Comparison of ENCODE assay signal across 10 mouse cellular contexts in the genomic region with DNA sequence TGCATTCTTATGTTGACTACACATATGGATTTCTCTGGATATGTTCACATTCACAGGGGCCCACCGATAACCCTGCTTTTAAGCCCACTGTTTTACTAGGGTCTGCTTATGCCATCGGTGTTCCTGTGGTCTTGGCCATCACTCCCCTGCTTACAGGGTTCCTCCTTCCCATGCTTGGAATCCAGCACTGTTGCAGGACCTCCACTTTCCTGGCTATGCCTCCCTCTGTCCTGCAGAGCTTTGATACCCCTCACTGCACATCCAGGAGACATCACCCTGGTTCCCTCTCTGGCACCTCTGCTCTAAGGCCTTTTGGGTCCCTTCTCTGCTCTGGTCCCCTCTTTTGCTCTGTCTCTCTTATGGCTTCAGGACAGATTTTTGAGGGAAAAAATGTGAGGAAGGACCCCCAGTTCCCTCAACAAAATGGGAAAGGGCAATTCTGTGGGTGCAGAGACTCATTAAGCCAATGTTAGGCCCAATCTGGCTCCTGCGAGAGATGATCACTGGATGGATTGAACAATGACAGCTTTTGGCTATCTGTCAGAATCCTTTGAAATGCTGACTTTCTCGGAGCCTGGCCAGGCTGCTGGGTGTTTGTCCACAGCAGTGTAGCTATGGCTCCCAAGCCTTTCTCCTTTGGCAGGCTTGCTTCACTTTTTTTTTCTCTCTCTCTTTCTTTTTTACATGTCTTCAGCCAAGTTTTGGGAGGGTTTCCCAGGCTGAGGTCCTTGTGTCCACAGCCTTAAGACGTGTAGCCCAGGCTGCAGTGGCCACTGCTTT. TPM values are rescaled to one million over a fixed set of nuclear protein-coding genes. Genes with fewer than 3 reads are reported as not detected.
A peak's percentile ranks its signal among the peaks of the same experiment; 100 is the strongest.
DNase-seq lines count a peak whose midpoint lies in the region; ATAC-seq lines count a peak whose summit lies in the region.
"Had no signal": no experiment of that assay in that cellular context is flagged by ENCODE, and none has a peak within 500 bp of the region (broad histone marks: within the 10 kb centered on the region; RNA-seq: fewer than 3 reads in every experiment).

A gene (plus strand): TSS at position 706 of the 780 bp plus-strand sequence.

- no peak for ATAC-seq in kidney, embryonic 14.5 days (ENCODE audit: low FRiP score, low TSS enrichment)
- ATAC-seq in neural tube, embryonic 15.5 days (ENCODE audit: low FRiP score): no peak

- H3K9me3 ChIP-seq in kidney, embryonic 14.5 days (ENCODE audit: control insufficient read depth, low read length): peaks cover 3% of the 10 kb centered on the region; the same call in 1 of the 2 replicates
- H3K9me3 ChIP-seq in neural tube, embryonic 15.5 days (replicated peaks): no peaks in the 10 kb centered on the region

- WGBS in kidney, embryonic 14.5 days: 88% methylated on average over 5 of the region's 5 CpGs
- 78% methylated on average over 5 of the region's 5 CpGs for WGBS in neural tube, embryonic 15.5 days

- H3K4me3 ChIP-seq in kidney, embryonic 14.5 days (ENCODE audit: low read length): no peak within 1 kb of the TSS
- no peak within 1 kb of the TSS for H3K4me3 ChIP-seq in neural tube, embryonic 15.5 days (replicated peaks)

- intact Hi-C loops in heart, postnatal 14 days (cut with DNase I): loop anchor here (10.0 kb wide), 1 partner anchor 214 kb away; a partner anchor contains a TSS

- peak; percentile 49 to 64 for DNase-seq in kidney, adult 8-10 months
- DNase-seq in adrenal gland, postnatal 4 days (ENCODE audit: low spot score in 2 of 2): no peak
- peak; percentile 71 to 77 for DNase-seq in heart, postnatal 14 days
- peak; percentile 85 for DNase-seq in lung, postnatal 10 days
- DNase-seq in thymus, postnatal 14 days: no peak
- DNase-seq in spleen, postnatal 4 days (ENCODE audit: low spot score in 2 of 2): no peak

- H3K9ac ChIP-seq in kidney, embryonic 14.5 days (ENCODE audit: low read depth, low read length): no peak within 1 kb of the TSS
- no peak within 1 kb of the TSS for H3K9ac ChIP-seq in neural tube, embryonic 15.5 days (replicated peaks)

- no peaks in the 10 kb centered on the region for H3K36me3 ChIP-seq in kidney, embryonic 14.5 days (ENCODE audit: control insufficient read depth, insufficient read depth, low read length)
- H3K36me3 ChIP-seq in neural tube, embryonic 15.5 days: peaks cover 4% of the 10 kb centered on the region; the same call in 1 of the 2 replicates

- no peaks in the 10 kb centered on the region for H3K27me3 ChIP-seq in kidney, embryonic 14.5 days (ENCODE audit: control insufficient read depth, insufficient read depth, low read length)
- H3K27me3 ChIP-seq in neural tube, embryonic 15.5 days (replicated peaks): no peaks in the 10 kb centered on the region

- H3K27ac ChIP-seq in kidney, embryonic 14.5 days (ENCODE audit: low read depth, low read length): no peak within 1 kb of the TSS
- no peak within 1 kb of the TSS for H3K27ac ChIP-seq in neural tube, embryonic 15.5 days (replicated peaks)

- no peak within 1 kb of the TSS for H3K4me2 ChIP-seq in kidney, embryonic 14.5 days (replicated peaks; ENCODE audit: low read depth, low read length)
- H3K4me2 ChIP-seq in neural tube, embryonic 15.5 days: no peak within 1 kb of the TSS

- H3K4me1 ChIP-seq in kidney, embryonic 14.5 days (ENCODE audit: control insufficient read depth, insufficient read depth, low read length): no peaks in the 10 kb centered on the region
- H3K4me1 ChIP-seq in neural tube, embryonic 15.5 days: no peaks in the 10 kb centered on the region

RNA-seq across cellular contexts. Expression of the gene that starts here (rescaled TPM):
- not detected in 2 replicates for polyA plus RNA-seq in kidney, embryonic 14.5 days (2014; fragmentation: Nextera tagmentation; extraction: Ambion mirVana)
- total RNA-seq in adrenal gland, postnatal 4 days (2021): 10 to 100 TPM; 37.2 to 44.0 TPM
- total RNA-seq in heart, postnatal 14 days (2021): 10 to 100 TPM; 62.4 to 67.9 TPM
- 3.5 and 4.2 TPM in 2 replicates for polyA plus RNA-seq in neural tube, embryonic 15.5 days (2015; fragmentation: Nextera tagmentation; extraction: Ambion mirVana)
- total RNA-seq: ES-E14 had no signal
- polyA plus RNA-seq: embryonic facial prominence, embryonic 11.5 days had no signal

Comparison
In these comparisons a context has a peak if more than half of its experiments do, and no peak if none do; other contexts are left out.
1. DNase-seq: peak in kidney, adult 8-10 months (2 of 2), heart, postnatal 14 days (2 of 2) and lung, postnatal 10 days (single experiment); none in adrenal gland, postnatal 4 days (0 of 2), thymus, postnatal 14 days (single experiment) and spleen, postnatal 4 days (0 of 2).